Mouse (Mus musculus) heart, adult 2 months (tissue): ENCODE measurements around the gene Ksr2. TPM values are rescaled to one million over a fixed set of nuclear protein-coding genes. Genes with fewer than 3 reads are reported as not detected.
A peak's percentile ranks its signal among the peaks of the same experiment; 100 is the strongest.

Source experiments
- DNase-seq, 2 experiments: peaks; one replicate each; pipeline ENCODE4 v3.0.0; 2021
- H3K27ac ChIP-seq: fragments of 200-600 bp; 2 replicates; pipeline ENCODE4 v1.8.1; 2022
- H3K27me3 ChIP-seq: fragments of 200-500 bp; 2 replicates; pipeline ENCODE4 v1.6.1; 2012; ENCODE audit warnings: mild to moderate bottlenecking, low read length, inconsistent platforms, mixed read lengths; ENCODE audit not compliant: control insufficient read depth, insufficient read depth
- H3K36me3 ChIP-seq: fragments of 200-500 bp; 2 replicates; pipeline ENCODE4 v1.6.1; 2012; ENCODE audit warnings: low read length, inconsistent platforms; ENCODE audit not compliant: control insufficient read depth, insufficient read depth
- H3K4me1 ChIP-seq: fragments of 200-500 bp; 2 replicates; pipeline ENCODE4 v1.6.1; 2011; ENCODE audit warnings: low read length; ENCODE audit not compliant: control insufficient read depth, insufficient read depth
- H3K4me3 ChIP-seq: fragments of 200-600 bp; 2 replicates; pipeline ENCODE4 v1.8.1; 2022
- H3K79me2 ChIP-seq: fragments of 200-500 bp; replicated peaks from 2 replicates; pipeline ENCODE4 v1.6.1; 2012; ENCODE audit warnings: mild to moderate bottlenecking, inconsistent platforms, low read length, moderate library complexity, mixed read lengths; ENCODE audit not compliant: control insufficient read depth, insufficient read depth
- H3K9ac ChIP-seq: fragments of 200-500 bp; 2 replicates; pipeline ENCODE4 v1.6.1; 2012; ENCODE audit warnings: low read depth, mild to moderate bottlenecking, control low read depth, inconsistent platforms, low read length, mixed read lengths
- CTCF ChIP-seq: fragments of 200-600 bp; IDR thresholded peaks from 2 replicates; pipeline ENCODE4 v1.8.1; 2022; ENCODE audit warnings: antibody characterized with exemption, mild to moderate bottlenecking, moderate library complexity
- EP300 ChIP-seq: fragments of 200-500 bp; IDR thresholded peaks from 2 replicates; pipeline ENCODE4 v1.6.1; 2011; ENCODE audit warnings: low read depth, low read length, control low read depth; ENCODE audit not compliant: insufficient read depth
- POLR2A ChIP-seq: fragments of 200-500 bp; IDR thresholded peaks from 2 replicates; pipeline ENCODE4 v1.6.1; 2011; ENCODE audit warnings: mild to moderate bottlenecking, low read depth, low read length, control low read depth; ENCODE audit not compliant: insufficient read depth
- WGBS: fragments of 180-500 bp; shearing (Covaris S2); methylation state at CpG from one replicate; pipeline ENCODE4 v1.1.7; 2018; 5-methylcytosine and 5-hydroxymethylcytosine counted together
- intact Hi-C: fragments of 180-260 bp; cut with DNase I; formaldehyde crosslinking; loops from one replicate; pipeline ENCODE4 v1.15.1; 2025
- polyA plus RNA-seq: library from polyadenylated mRNA; depleted of rRNA; stranded (reverse); fragments of >200 nt; gene quantifications from 2 replicates; pipeline ENCODE4 v1.2.3, GENCODE M21; 2012
- total RNA-seq, 2 experiments: library from RNA; stranded (reverse); gene quantifications; 2 replicates each; pipeline ENCODE4 v1.2.3; 2021

The Ksr2 gene
- total and polyA plus RNA-seq, 3 experiments, result 0.02 to 0.05 TPM; not detected in 1

GRCm38 (mm10) chr5:117388296-117388751 is 25.5 kb upstream of the Ksr2 start:
- TF ChIP-seq CTCF, result peak; percentile 51
- no peak for TF ChIP-seq EP300
- no peak for DNase-seq
- Histone ChIP-seq H3K27me3 (no peaks in the 10 kb centered on the region), H3K4me3 (peak overlapping the region; percentile 59), H3K9ac (peak overlapping the region; percentile 80), H3K79me2 (no peaks in the 10 kb centered on the region), H3K4me1 (peaks cover 1% of the 10 kb centered on the region), H3K27ac (peak overlapping the region; percentile 55; the same call in 1 of the 2 replicates), H3K36me3 (no peaks in the 10 kb centered on the region)
- 8% methylated on average over 16 of the region's 16 CpGs for WGBS
- intact Hi-C loops, result loop anchor here (2.0 to 10.0 kb wide), 3 partner anchors 32 to 274 kb away; partner anchors contain the start of genes Suds3, Vsig10 and Wsb2

GRCm38 (mm10) chr5:117388877-117389276 is 24.9 kb upstream of the Ksr2 start, which contains the start of gene Rfc5:
Gene Rfc5 (minus strand): TSS chr5:117389047.
- WGBS, result 1% methylated on average over 44 of the region's 44 CpGs
- intact Hi-C loops, result loop anchor here (2.0 to 10.0 kb wide), 3 partner anchors 32 to 274 kb away; partner anchors contain the start of genes Suds3, Vsig10 and Wsb2

GRCm38 (mm10) chr5:117390895-117391294 is 22.9 kb upstream of the Ksr2 start:
- Histone ChIP-seq H3K27me3 (no peaks in the 10 kb centered on the region), H3K4me1 (peaks cover 1% of the 10 kb centered on the region), H3K36me3 (no peaks in the 10 kb centered on the region), H3K79me2 (no peaks in the 10 kb centered on the region), H3K27ac (no peak overlapping the region), H3K4me3 (no peak overlapping the region), H3K9ac (no peak overlapping the region)
- intact Hi-C loops, result no loop called here
- WGBS, result 84% methylated on average over 1 of the region's 1 CpGs
- no peak for DNase-seq
- no peak for TF ChIP-seq EP300
- TF ChIP-seq POLR2A, result no peak

More at GRCm38 (mm10) chr5:117388877-117389276, 24.9 kb upstream of the Ksr2 start, which contains the start of gene Rfc5:
- Histone ChIP-seq H3K4me1 (peaks cover 1% of the 10 kb centered on the region), H3K4me3 (peak within 1 kb of the TSS; percentile 59), H3K27ac (peak within 1 kb of the TSS; percentile 55; the same call in 1 of the 2 replicates), H3K27me3 (no peaks in the 10 kb centered on the region), H3K9ac (peak within 1 kb of the TSS; percentile 80), H3K36me3 (no peaks in the 10 kb centered on the region), H3K79me2 (no peaks in the 10 kb centered on the region)
- DNase-seq, result peak; percentile 96
- peak; percentile 41; the same call in 1 of the 2 replicates for TF ChIP-seq POLR2A
- no peak for TF ChIP-seq EP300

- intact Hi-C loops, result no loop called here
- Histone ChIP-seq H3K36me3 (no peaks in the 10 kb centered on the region), H3K79me2 (no peaks in the 10 kb centered on the region), H3K9ac (no peak overlapping the region), H3K4me3 (no peak overlapping the region), H3K27me3 (no peaks in the 10 kb centered on the region), H3K4me1 (no peaks in the 10 kb centered on the region), H3K27ac (no peak overlapping the region)
- DNase-seq, result no peak
- 84% methylated on average over 5 of the region's 5 CpGs for WGBS
- TF ChIP-seq POLR2A, result no peak
- TF ChIP-seq EP300, result no peak
- TF ChIP-seq CTCF, result no peak
Measured at GRCm38 (mm10) chr5:117395834-117396233, 18.0 kb upstream of the Ksr2 start.

- H3K27ac ChIP-seq, result no peak overlapping the region
- DNase-seq, result no peak
- no peak overlapping the region for H3K4me3 ChIP-seq
- no peaks in the 10 kb centered on the region for H3K27me3 ChIP-seq
- no peak overlapping the region for H3K9ac ChIP-seq
- no peak for TF ChIP-seq POLR2A
- no peak for TF ChIP-seq EP300
- no peak for TF ChIP-seq CTCF
- WGBS, result 71% methylated on average over 6 of the region's 6 CpGs
- no peaks in the 10 kb centered on the region for H3K79me2 ChIP-seq
- intact Hi-C loops, result no loop called here
- no peaks in the 10 kb centered on the region for H3K36me3 ChIP-seq
- H3K4me1 ChIP-seq, result no peaks in the 10 kb centered on the region
Measured at GRCm38 (mm10) chr5:117396596-117397014, 17.2 kb upstream of the Ksr2 start.

GRCm38 (mm10) chr5:117397371-117397770 is 16.4 kb upstream of the Ksr2 start:
- Histone ChIP-seq H3K9ac (no peak overlapping the region), H3K36me3 (no peaks in the 10 kb centered on the region), H3K4me3 (no peak overlapping the region), H3K4me1 (no peaks in the 10 kb centered on the region), H3K79me2 (no peaks in the 10 kb centered on the region), H3K27me3 (no peaks in the 10 kb centered on the region), H3K27ac (no peak overlapping the region)
- WGBS, result 75% methylated on average over 6 of the region's 6 CpGs
- TF ChIP-seq POLR2A (no peak), EP300 (no peak), CTCF (no peak)
- no peak for DNase-seq
- intact Hi-C loops, result no loop called here
